Mouse (Mus musculus): Measurements from ENCODE around the gene Kcnmb3.
A peak's percentile ranks its signal among the peaks of the same experiment; 100 is the strongest.

The Kcnmb3 gene

DNA sequence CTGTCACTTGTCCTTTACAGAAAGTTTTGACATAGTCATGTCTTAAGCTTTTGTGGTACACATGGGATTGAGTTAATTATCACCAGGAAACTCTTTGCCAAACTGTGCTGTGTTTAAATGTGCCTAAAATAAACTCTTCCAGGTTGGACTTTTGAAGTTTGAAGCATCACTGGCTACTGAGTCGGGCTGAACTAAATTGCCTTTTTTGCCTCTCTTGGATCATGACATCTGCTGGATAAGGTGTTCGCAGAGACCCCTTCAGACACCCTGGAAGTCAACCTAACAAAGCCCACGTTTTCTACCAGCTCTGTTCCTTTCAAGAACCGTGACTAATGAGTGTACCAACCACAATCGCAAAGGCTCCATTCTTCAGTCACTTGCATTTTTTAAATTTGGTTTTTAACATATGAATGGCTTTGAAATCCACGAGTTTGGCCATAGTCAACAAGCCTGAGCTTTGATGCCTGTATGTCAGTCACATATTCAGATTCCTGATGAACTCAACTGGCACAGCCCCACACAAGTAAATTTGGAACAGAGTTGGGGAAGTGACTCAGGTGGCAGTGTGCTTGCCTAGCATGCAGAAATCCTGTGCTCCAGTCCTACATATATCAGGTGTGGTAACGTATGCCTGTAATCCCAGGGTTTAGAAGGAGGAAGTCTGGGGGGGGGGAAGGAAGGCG lies 3.2 kb upstream of the Kcnmb3 start:
- no peak for DNase-seq (ENCODE audit: low read depth, low spot score)

DNA sequence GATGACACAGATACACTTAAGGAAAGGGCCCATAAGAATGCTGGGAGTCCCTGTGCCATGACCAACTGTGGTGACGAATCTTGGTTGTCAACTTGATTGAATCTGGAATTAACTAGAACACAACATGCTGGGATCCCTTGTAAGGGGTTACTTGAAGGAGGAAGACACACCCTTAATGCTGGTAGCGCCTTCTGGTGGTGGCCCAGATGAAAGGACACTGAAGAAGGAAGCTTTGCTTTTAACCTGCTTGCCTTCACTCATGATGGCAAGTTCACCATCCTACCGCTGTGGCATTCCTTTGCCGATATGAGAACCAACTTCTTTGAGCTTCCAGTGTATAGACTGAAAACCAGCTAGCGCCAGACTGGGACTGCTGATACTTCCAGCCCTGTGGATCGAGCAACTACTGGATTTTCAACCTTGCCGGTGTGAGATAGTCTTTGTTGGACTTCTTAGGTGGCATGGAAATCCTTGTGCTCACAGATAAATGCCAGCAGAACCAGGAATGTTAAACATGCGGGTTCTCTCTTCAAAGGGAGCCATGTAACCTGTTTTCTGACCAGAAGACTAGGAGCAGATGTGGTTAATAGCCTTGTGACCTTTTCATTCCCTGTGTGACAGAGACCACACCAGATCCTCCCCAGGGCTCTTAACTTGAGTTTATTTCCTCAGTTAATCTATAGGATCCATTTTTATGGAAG lies 2.5 kb upstream of the Kcnmb3 start:
- peak; percentile 52 for DNase-seq (ENCODE audit: low read depth, low spot score)

DNA sequence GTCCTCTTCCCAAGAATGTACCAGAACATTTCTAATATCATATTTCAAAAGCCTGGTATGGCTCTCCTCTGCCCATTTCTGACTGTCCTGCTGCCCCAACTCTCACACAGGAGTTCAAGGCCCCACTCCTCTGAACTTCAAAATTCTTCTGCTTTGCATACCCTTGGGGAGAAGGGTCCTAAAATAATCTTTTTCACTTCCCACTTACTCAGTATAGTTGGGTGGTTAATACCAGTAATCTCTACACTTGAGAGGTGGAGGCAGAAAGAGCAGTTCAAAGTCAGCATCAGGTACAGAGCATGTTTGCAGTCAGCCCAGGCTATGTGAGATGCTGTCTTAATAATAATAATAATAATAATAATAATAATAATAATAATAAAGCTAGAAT lies 1.1 kb downstream of the Kcnmb3 start:
- no peak for DNase-seq (ENCODE audit: low read depth, low spot score)

DNA sequence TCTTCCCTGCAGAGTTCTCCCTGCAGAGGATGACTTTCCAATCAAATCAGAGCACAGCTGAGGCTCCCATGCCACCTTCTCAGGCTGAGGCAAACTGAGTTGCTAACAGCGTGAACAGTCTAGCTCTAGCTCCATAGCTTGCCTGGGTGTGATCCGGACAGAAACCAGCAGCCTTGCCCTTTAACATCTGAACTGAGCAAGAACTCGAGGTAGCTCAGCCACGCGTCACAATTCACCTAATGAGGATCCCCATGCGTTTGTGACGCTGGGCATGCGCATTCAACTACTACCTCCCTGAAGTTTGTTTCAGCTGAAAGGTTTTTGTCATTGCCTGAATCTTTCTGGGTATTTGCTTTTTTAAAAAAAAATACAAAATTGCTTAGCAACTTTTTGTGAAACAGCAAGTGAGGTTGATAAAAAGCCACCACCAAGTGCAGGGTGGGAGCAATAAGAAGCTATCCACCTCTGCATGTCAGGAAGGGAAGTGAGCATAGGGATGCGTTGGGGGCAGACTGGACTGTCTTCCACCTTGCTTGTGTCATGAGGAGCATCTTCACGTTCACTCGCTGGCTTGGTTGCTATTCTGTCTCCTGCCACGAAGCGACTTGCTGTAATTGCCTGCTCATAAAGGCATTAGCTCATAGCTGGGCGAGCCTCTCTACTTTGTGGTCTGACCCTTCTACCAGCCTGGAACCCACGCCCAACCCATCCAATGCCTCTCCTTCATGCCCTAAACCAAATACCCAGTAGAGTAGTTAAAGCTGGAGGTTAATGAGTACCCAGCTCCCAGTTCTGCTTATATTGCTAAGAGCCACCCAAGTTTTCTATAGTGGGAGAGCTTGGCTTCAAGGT lies 1.7 kb downstream of the Kcnmb3 start:
- no peak for DNase-seq (ENCODE audit: low read depth, low spot score)

DNA sequence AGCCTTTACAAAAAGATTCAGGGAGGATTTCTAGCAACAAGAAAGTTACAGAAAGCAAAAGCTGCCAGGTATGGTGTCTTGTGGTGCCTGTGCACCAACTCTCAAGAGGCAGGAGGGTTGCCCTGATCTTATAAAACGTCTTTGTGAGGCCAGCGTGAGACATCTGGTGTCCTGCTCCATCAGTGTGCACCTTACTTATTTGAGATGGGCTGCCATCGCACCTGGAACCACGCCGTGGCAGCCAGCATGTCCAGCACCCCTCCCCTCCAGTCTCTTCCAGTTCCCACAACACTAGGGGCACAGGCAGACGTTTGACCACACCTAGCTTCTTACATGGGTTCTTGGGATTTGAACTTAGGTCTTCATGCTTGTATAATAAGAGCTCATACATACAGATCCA lies 3.9 kb downstream of the Kcnmb3 start:
- DNase-seq (ENCODE audit: low read depth, low spot score): no peak

DNA sequence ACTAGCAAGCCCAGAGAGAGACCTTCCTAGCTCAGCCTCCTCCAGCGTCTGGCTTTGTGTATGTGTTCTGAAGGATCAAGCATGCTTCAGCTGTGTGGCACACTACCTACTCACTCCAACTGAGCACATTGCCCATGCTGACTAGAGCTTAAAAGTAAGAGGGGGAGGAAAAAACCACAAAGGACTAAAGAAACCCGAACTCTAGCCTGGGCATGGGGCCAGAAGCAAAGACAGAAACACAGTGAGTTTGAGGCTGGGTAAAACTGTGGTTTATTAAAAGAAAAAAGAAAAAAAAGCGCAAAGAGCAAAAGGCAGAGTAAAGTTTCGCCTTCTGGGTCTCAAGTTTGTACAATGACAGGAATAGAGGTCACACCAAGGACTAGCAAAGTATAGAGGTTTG lies 5.5 kb downstream of the Kcnmb3 start:
- DNase-seq (ENCODE audit: low read depth, low spot score): no peak

DNA sequence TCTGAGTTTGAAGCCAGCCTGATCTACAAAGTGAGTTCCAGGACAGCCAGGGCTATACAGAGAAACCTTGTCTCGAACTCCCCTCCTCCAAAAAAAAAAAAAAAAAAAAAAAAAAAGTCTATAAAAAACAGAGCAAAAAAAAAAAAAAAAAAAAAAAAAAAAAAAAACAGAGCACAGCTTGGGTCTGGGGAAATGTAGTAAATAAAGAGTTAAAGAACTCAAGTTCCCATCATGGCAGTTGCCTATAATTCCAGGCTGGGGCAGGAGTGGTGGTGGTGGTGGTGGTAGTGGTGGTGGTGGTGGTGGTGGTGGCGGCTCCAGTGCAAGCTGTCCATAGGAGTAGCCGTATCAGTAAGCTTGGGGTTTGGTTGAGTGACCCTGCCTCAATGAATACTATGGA lies 9.0 kb downstream of the Kcnmb3 start:
- no peak for DNase-seq (ENCODE audit: low read depth, low spot score)

DNA sequence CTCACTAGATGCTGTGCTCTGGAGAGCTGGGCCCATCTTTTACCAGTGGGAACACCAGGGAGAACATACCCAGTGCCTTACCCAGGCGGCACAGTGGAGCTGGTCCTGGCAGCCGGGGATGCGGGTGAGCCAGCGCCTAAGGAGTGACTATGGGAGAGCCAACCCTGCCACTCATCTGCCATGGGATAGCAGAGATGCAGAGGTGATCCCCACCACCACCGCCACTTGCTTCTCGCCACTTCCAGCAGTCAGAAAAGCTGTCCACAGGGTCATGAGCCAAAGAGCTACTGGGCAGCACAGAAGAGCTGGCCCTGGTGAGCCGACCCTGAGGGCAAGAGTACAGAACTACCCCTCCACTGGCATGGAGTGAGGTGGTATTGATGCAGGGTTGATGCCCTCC lies 12.1 kb downstream of the Kcnmb3 start:
- no peak for DNase-seq (ENCODE audit: low read depth, low spot score)

DNA sequence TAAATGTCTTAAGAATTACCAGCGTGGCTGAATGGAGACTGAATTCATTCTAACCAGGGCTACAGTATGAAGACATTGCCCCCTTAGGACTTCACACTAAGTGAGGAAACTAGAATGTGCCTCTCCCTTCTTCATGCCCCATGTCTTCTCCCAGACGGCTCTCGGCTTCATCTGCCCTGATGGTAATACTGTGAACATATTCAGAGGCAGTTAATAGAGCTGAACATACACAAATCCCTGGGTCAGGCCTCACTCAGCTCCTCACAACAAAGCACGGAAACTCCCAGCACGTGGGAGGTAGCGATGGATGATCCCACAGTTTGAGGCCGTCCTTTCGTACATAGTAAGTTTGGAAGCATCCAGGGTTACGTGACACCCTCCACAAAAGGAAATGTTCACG lies 18.8 kb downstream of the Kcnmb3 start:
- DNase-seq (ENCODE audit: low read depth, low spot score): no peak

DNA sequence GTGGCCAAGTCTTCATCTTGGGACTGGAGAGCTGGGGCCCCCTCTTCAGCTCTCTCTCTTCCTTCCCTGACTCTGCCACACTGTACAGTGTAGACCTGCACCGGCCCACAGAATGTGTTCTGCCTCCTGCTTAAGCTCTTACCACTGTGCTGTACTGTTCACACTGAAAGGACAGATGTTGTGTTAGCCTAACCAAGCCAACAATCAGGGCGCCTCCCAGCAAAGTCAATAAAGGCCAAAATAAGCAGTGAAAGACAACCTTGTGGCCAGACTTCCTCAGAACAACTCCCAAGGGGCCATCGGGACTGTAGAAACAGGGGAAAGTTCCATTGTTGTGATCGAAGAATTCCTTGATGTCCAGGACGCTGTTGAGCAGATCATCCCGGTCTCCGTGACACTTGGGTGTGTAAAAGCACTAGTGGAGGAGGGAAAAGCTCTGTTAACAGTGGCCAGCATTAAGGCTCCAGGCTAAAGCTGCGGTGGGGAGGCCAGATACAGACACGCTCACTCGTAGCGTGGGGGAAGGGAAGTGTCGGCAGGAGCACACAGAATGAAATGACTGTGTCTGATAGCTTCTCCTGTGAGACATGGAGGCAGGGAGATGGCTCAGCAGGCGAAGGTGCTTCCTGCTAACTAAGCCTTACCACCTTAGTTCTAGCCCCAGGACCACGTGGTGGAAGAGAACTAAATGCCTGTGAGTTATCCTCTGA lies 19.7 kb downstream of the Kcnmb3 start:
- DNase-seq (ENCODE audit: low read depth, low spot score): no peak

DNA sequence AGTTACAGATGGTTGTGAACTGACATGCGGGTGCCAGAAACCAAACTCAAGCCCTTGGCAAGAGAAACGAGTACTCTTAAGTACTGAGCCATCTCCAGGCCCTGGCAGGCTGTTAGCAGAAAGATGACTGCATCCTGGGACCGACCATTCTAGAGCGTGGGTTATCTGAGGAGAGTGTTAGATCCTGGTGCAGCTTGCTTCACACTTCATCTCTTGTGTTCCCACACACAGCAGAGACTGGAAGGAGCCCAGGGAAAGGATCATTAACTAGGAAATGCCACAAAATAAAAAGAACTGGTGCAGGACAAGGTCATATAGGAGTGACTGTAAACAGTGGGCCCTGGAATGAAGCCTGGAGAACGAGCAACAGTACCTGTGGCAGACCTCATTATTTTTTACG lies 20.9 kb downstream of the Kcnmb3 start:
- DNase-seq (ENCODE audit: low read depth, low spot score): no peak

DNA sequence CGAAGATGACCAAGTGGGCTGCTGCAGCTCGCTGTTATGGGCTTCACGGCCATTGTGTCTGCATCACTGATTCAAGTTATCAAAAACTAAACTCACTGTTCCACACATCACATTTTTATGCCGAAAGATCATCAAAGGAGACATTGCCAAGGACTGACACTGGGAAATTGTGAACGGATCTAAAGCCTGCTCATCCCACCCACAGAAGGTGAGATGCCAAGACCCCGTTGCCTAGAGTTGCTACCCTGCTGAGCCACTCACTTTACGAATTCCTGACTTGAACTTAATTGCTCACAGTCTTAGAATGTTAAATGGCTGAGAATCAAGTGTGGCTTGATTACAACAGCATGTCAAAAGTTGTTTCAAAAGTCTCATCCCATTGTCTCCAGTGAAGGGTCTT lies 21.6 kb downstream of the Kcnmb3 start:
- DNase-seq (ENCODE audit: low read depth, low spot score): no peak

DNA sequence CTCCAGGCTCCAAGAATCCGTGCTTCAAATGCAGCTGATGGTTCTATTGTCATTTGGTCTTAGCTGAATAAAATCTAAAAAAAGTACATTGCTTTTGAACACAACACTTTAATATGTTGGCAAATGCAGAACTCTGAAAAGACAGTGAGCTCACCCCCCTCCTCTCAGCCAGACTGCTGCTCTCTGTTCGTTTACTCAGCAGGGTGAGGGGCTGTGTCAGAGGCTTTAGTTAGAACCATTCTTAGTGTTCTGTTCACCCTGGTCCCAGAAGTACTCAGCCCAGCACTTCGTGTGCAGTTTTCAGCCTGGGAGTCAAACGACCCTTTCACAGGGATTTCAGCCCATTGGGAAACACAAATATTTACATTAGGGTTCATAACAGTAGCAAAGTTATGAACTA lies 23.6 kb downstream of the Kcnmb3 start:
- no peak for DNase-seq (ENCODE audit: low read depth, low spot score)

DNA sequence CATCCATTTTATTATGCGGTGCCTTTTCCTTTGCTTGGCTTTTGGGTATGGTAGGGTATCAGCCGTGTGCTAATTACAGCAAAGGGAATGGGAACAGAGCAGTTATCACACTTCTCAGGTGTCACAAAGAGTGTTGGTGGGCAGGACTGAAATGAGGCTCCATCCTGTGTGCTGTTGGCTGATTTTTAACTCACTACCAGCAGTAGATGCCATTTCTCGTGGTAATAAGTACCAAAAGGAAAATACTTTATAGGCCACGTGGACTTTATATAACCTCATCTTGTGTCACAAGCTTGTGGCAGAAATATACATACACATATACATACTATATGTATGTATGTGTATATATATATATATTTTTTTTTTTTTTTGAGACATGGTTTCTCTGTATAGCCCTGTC lies 24.7 kb downstream of the Kcnmb3 start:
- no peak for DNase-seq (ENCODE audit: low read depth, low spot score)

DNA sequence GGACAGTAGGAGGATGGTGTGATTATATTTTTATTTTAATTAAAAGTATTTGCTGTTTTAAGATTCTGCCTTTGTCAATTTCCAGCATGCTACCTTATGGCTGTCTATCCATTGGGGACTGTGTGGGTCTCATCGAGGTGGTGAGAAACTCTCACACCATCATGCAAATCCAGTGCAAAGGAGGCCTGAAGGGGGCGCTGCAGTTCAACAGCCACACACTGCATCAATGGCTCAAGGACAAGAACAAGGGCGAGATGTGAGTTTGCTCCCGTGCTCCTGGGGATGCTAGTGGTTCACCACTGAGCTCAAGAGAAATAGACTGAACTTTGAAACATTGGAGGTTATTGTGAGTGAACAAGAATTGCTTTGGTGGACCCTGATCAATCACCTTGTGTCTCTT lies 32.3 kb downstream of the Kcnmb3 start:
- DNase-seq (ENCODE audit: low read depth, low spot score): peak; percentile 68

DNA sequence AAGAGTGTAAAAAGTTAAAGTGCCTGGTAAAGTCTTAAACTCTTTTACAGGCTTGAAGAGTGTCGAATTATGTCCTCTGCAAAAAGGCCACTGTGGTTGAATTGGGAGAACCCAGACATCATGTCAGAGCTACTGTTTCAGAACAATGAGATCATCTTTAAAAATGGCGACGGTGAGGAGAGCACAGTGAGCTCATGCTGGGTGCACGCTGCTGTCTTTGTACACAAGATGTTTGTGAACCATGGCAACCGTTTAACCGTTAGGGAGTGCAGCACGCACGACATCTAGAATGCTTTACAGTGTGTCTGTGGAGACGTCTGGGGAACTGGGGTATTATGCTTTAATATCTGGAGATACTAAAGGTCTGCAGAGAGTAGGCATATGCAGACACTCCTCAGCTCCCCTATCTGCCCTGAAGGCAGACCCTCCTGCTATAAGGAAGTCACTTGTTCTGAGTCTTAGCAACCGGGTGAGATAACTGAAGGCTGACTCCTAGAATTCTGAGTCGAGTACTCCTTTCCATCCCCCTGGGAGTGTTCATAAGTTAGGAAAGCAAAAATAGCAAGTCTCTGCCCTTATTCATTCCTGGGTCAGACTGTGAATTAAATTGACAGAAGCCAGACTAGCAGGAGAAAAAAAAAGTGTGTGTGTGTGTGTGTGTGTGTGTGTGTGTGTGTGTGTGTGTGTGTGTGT lies 37.6 kb downstream of the Kcnmb3 start:
- DNase-seq (ENCODE audit: low read depth, low spot score): no peak

DNA sequence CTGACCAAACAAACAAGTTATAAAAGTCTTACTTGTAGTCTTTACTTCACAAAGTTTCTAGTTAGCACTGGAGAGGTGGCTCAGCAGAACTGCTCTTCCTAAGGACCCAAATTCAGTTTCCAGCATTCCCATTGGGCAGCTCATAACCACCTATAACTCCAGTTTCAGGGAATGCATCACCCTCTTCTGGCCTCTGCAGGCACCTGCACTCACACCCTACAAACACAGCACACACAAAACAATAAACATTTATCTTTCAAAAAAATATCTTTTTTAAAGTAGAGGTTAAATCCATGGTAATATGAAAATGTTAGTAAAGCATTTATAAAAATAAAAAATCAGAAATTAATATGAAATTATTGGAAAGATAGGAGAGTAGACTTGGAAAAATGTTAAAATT lies 50.3 kb downstream of the Kcnmb3 start:
- no peak for DNase-seq (ENCODE audit: low read depth, low spot score)

DNA sequence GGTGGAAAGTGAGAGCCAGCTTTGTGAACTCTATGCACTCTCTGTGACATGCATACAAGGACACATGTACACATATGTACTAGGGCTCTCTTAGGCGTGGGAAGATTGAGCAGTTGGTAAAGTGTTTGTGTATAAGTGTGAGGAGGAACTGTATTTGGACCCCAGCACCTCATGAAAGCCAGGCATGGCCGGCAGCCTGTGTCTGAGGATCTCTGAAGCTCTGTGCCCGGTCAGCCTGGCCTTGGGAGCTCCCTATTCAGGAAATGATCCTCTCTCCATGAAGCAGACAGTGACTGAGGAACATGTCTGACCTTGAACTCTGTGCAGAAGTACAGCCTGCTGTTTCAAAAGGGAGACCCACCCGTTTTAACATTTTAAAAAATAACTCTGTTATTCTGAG lies 53.3 kb downstream of the Kcnmb3 start:
- DNase-seq (ENCODE audit: low read depth, low spot score): no peak

DNA sequence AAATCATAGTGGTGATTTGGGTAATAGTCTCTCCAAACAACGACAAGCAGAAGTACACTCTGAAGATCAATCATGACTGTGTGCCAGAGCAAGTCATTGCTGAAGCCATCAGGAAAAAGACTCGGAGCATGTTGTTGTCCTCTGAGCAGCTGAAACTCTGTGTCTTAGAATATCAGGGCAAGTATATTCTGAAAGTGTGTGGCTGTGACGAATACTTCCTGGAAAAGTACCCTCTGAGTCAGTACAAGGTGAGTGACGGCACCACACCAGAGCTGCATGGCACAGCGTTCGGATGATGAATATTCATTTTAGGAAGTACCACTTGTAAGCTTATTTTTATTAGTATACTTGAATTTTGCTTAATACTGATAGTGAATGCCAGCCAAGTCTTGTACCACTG lies 54.2 kb downstream of the Kcnmb3 start:
- DNase-seq (ENCODE audit: low read depth, low spot score): peak; percentile 45

DNA sequence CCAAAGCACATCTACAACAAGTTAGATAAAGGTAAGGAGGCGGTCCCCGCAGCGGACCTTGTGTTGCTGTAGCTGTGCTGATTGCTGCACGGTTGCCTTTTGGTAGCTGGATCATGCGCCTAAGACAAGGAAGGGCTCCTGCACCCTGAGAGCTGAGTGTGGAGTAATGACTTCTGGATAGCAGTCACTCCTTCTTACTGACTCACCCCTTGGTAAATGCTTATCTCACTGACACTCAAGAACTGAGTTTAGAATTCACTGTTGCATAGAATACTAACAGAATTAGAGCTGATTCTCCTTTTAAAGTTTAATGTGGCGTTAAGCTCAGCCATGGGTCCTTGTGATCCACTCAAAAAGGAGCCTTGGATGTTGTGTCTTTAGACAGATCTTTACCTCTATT lies 54.7 kb downstream of the Kcnmb3 start:
- no peak for DNase-seq (ENCODE audit: low read depth, low spot score)

DNA sequence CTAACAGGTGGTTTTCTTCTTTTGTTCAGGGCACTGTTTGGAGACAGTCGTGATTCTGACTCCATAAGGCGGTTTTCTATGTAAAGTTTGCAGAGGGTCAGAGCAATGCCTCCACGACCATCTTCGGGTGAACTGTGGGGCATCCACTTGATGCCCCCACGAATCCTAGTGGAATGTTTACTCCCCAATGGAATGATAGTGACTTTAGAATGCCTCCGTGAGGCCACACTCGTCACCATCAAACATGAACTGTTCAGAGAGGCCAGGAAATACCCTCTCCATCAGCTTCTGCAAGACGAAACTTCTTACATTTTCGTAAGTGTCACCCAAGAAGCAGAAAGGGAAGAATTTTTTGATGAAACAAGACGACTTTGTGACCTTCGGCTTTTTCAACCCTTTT lies 55.9 kb downstream of the Kcnmb3 start:
- no peak for DNase-seq (ENCODE audit: low read depth, low spot score)

DNA sequence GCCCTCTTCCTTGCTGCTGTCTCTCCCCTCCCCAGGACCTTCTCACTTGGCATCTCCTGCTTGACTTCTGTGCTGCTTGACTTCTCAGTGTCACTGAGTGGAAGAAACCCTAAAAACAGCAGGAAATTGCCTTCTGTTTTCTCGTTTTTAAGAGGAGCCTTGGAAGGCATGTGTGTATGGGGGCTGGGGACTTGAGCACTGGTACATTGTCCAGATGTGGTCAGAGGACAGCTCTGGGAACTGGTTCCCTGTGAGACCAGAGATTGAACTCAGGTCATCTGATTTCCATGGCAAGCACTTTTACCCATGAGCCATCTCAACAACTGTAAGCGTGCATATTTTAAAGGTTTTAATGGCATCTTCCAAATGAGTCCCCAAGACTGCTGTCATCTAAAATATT lies 58.0 kb downstream of the Kcnmb3 start:
- DNase-seq (ENCODE audit: low read depth, low spot score): no peak

Measured in CD4-positive, CD25-positive, alpha-beta regulatory T cell, adult 2 months (primary cell).